Mouse (Mus musculus): ENCODE data around the gene Fastkd1. TPM values are rescaled to one million over a fixed set of nuclear protein-coding genes. Genes with fewer than 3 reads are reported as not detected.
A peak's percentile ranks its signal among the peaks of the same experiment; 100 is the strongest.

Fastkd1 gene
- 3.3 and 3.4 TPM in 2 replicates for polyA plus RNA-seq (2015; fragmentation: Nextera tagmentation; extraction: Ambion mirVana)

DNA sequence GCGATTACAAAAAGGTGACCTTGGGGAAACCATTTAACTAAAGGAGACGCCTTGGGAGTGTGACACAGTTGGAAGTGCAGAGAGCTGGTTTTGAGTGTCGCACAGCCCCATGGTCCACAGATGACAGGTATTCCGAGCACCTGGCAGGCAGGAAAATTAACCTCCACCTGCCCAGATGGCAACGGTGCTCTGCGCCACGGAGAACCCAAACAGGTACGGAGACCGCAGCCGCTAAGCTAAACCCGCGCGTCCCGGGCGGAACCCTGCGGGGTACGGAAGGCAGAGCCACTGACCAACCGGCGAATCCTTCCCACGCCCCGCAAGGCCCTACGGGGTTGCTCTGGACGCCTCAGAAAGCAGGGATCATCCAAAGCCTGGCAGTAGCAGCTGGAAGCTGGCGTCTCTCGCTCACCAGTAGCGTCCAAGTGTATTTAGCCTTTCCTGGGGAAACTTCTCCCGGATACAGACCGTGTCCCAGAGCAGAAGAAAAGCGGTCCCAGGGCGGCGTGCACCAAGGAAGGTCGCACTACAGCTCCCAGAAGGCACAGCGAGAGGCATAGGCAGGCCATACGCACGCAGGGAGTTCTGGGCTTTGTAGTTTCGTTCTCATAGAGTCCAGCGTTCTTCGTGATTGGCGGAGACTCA is at the start of gene Fastkd1:
TSS of gene Fastkd1 (minus strand) at position 536 of the 645 bp plus-strand sequence.
- Histone ChIP-seq H3K27me3 (no peaks in the 10 kb centered on the region), H3K27ac (replicated peaks) (peak within 1 kb of the TSS; percentile 16; the same call in 1 of the 2 replicates), H3K4me1 (replicated peaks) (peaks cover 11% of the 10 kb centered on the region), H3K36me3 (replicated peaks) (no peaks in the 10 kb centered on the region), H3K4me2 (peak within 1 kb of the TSS; percentile 89), H3K9ac (peak within 1 kb of the TSS; percentile 67), H3K4me3 (replicated peaks) (peak within 1 kb of the TSS; percentile 73), H3K9me3 (replicated peaks) (no peaks in the 10 kb centered on the region)
- ATAC-seq (ENCODE audit: insufficient read depth) = peak; percentile 98
- under 1% methylated on average over 39 of the region's 39 CpGs for WGBS (ENCODE audit: insufficient replicate concordance)

DNA sequence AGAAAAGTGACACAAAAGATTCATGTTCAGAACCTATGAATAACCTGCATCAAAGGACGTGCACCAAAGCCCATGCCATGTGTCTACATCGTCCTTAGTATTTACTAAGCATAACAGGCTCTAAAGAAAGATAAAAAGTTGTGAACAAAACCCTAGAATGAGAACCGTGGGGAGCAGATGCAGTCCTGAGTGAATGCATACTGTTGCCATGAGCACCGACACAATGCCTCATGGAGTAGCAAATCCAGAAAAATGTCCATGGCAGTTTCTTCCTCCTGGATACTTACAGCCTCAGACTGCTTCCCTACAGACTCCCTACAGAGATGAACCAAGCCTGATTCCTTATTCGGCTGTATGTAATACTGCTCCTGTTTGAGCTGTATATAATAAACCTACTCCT is 47.7 kb upstream of the Fastkd1 start:
- 63% methylated on average over 5 of the region's 5 CpGs for WGBS (ENCODE audit: insufficient replicate concordance)
- H3K4me3 ChIP-seq (replicated peaks) = no peak overlapping the region
- ATAC-seq (ENCODE audit: insufficient read depth) = no peak
- H3K36me3 ChIP-seq (replicated peaks) = no peaks in the 10 kb centered on the region
- H3K27me3 ChIP-seq = no peaks in the 10 kb centered on the region
- no peaks in the 10 kb centered on the region for H3K9me3 ChIP-seq (replicated peaks)
- no peak overlapping the region for H3K27ac ChIP-seq (replicated peaks)
- H3K4me2 ChIP-seq = no peak overlapping the region
- H3K9ac ChIP-seq = no peak overlapping the region
- H3K4me1 ChIP-seq (replicated peaks) = no peaks in the 10 kb centered on the region

DNA sequence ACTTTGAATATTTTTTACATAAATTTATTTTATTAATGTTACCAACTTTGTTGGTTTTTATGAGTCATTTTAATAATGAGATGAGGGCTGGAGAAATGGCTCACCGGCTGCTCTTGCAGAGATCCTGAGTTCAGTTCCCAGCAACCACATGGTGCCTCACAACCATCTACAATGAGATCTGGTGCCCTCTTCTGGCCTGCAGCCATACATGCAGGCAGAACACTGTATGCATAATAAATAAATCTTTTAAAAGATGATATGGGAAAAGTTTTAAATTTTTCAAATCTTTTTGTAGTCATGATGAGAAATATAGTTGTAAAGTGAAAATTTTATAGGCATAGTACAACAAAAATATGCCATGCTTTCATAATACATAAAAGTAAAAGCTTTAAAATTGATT is 31.8 kb upstream of the Fastkd1 start:
- H3K4me2 ChIP-seq = no peak overlapping the region
- H3K27me3 ChIP-seq = no peaks in the 10 kb centered on the region
- ATAC-seq (ENCODE audit: insufficient read depth) = no peak
- H3K4me1 ChIP-seq (replicated peaks) = no peaks in the 10 kb centered on the region
- H3K36me3 ChIP-seq (replicated peaks) = peaks cover 74% of the 10 kb centered on the region
- no peak overlapping the region for H3K27ac ChIP-seq (replicated peaks)
- 87% methylated on average over 1 of the region's 1 CpGs for WGBS (ENCODE audit: insufficient replicate concordance)
- no peaks in the 10 kb centered on the region for H3K9me3 ChIP-seq (replicated peaks)
- no peak overlapping the region for H3K4me3 ChIP-seq (replicated peaks)
- H3K9ac ChIP-seq = no peak overlapping the region

DNA sequence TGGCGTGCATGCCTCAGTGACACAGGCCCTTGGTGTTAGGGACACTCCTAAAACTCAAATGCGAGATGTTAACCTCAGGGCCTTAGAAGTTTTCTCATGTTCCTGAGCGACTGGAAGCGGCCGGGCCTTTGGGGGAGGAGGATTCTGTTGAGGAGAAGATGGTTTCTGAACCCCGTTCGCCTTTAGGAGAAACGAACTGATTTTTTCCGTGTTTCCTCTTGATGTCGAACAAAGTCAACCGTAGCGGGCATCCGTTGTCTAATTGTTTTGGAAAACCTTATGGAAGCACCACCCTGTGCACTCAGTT is 10.2 kb upstream of the Fastkd1 start:
- H3K4me3 ChIP-seq (replicated peaks) = peak overlapping the region; percentile 88
- H3K9ac ChIP-seq = peak overlapping the region; percentile 92
- no peak for ATAC-seq (ENCODE audit: insufficient read depth)
- H3K4me1 ChIP-seq (replicated peaks) = peaks cover 20% of the 10 kb centered on the region
- under 1% methylated on average over 13 of the region's 13 CpGs for WGBS (ENCODE audit: insufficient replicate concordance)
- peak overlapping the region; percentile 90 for H3K27ac ChIP-seq (replicated peaks)
- H3K27me3 ChIP-seq = peaks cover 15% of the 10 kb centered on the region; the same call in 1 of the 2 replicates
- no peaks in the 10 kb centered on the region for H3K36me3 ChIP-seq (replicated peaks)
- H3K9me3 ChIP-seq (replicated peaks) = no peaks in the 10 kb centered on the region
- peak overlapping the region; percentile 71 for H3K4me2 ChIP-seq

DNA sequence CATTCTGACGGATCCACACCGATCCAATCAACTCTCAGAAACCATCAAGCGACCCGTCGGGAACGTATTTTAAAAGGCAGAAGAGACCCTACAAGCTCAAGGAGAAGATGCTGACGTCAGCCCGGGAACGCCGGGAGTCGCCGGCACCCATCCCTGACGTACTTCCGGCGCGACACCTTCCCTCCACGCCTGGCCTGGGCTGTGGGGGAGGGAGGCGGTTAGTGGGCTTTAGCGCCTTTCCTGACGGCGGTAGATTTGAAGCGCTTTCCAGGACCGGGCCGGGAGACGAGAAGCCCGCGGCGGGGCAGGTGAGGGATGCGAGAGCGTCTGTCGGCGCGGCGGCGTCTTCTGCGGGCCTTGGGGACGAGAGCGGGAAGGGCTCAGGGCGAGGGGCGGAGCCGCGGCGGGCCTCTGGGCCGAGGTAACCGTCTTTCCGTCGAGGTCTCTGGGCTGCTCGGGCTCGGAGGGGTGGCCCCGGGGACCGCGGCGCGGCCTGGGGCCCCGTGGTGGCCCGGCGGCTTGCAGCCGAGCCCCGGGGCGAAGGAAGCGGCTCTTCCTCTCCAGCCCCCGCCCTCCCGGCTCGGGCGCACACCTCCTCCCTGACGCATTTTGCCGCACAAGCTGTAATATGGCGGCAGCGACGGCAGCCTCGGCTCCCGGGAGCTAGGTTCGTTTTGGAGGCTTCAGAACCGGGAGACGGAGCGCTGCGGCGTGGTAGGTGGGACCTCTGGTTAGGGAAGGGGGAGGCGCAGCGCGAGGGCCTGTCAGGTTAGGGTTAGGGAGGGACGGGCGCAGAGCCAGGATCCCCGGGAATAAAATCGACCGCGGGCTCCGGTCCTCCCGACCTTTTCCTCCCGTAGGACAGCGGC is 9.6 kb upstream of the Fastkd1 start:
- WGBS (ENCODE audit: insufficient replicate concordance) = under 1% methylated on average over 91 of the region's 91 CpGs
- Histone ChIP-seq H3K9me3 (replicated peaks) (no peaks in the 10 kb centered on the region), H3K27me3 (peaks cover 15% of the 10 kb centered on the region; the same call in 1 of the 2 replicates), H3K4me2 (peak overlapping the region; percentile 71), H3K4me1 (replicated peaks) (peaks cover 20% of the 10 kb centered on the region), H3K36me3 (replicated peaks) (no peaks in the 10 kb centered on the region), H3K9ac (peak overlapping the region; percentile 92), H3K4me3 (replicated peaks) (peak overlapping the region; percentile 88), H3K27ac (replicated peaks) (peak overlapping the region; percentile 90)
- ATAC-seq (ENCODE audit: insufficient read depth) = peak; percentile 88

DNA sequence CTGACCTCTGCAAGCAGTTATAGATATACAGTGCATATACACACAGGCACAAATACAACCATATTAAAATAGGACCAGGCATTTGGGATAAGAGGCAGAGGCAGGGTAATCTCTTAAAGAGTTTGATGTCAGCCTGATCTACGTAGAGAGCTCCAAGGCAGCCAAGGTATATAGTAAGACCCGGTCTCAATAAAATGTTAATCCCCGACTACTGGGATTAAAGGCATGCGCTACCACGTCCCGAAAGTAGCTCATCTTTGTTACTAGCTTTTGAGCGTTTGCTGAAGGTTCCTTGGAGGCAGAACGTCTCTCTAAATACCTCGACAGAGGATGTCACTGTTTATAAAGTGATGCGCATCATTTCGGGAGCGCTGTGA is 8.9 kb upstream of the Fastkd1 start, which contains the start of gene Ppig:
TSS of gene Ppig (plus strand) at position 273 of the 377 bp plus-strand sequence.
- H3K9ac ChIP-seq = peak within 1 kb of the TSS; percentile 92
- H3K27me3 ChIP-seq = peaks cover 15% of the 10 kb centered on the region; the same call in 1 of the 2 replicates
- H3K4me2 ChIP-seq = peak within 1 kb of the TSS; percentile 71
- peak within 1 kb of the TSS; percentile 90 for H3K27ac ChIP-seq (replicated peaks)
- 5% methylated on average over 12 of the region's 12 CpGs for WGBS (ENCODE audit: insufficient replicate concordance)
- no peaks in the 10 kb centered on the region for H3K9me3 ChIP-seq (replicated peaks)
- H3K4me3 ChIP-seq (replicated peaks) = peak within 1 kb of the TSS; percentile 88
- H3K4me1 ChIP-seq (replicated peaks) = peaks cover 20% of the 10 kb centered on the region
- no peak for ATAC-seq (ENCODE audit: insufficient read depth)
- no peaks in the 10 kb centered on the region for H3K36me3 ChIP-seq (replicated peaks)

DNA sequence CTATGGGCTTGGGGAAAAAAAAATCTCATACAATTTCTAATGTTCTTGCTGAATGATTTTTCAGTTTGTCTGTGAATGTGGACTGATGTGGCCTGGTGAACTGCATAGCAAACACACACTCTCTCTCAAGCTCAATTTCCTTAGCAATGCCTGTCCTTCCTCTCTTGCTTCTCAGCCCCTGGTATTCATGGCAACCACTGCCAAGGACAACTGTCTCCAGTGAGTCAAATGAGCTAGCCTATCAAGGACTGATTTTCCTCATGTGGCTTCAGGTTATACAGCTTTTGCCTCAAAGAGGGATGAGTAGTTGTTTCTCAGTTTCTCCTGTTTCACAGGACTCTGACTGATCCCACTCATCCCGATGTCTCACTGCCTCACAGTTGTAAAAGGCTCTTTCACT is 5.8 kb upstream of the Fastkd1 start:
- WGBS (ENCODE audit: insufficient replicate concordance) = 47% methylated on average over 1 of the region's 1 CpGs
- Histone ChIP-seq H3K36me3 (replicated peaks) (no peaks in the 10 kb centered on the region), H3K27ac (replicated peaks) (no peak overlapping the region), H3K9me3 (replicated peaks) (no peaks in the 10 kb centered on the region), H3K4me1 (replicated peaks) (peaks cover 9% of the 10 kb centered on the region), H3K4me2 (no peak overlapping the region), H3K4me3 (replicated peaks) (no peak overlapping the region), H3K9ac (no peak overlapping the region), H3K27me3 (peaks cover 15% of the 10 kb centered on the region; the same call in 1 of the 2 replicates)
- no peak for ATAC-seq (ENCODE audit: insufficient read depth)

DNA sequence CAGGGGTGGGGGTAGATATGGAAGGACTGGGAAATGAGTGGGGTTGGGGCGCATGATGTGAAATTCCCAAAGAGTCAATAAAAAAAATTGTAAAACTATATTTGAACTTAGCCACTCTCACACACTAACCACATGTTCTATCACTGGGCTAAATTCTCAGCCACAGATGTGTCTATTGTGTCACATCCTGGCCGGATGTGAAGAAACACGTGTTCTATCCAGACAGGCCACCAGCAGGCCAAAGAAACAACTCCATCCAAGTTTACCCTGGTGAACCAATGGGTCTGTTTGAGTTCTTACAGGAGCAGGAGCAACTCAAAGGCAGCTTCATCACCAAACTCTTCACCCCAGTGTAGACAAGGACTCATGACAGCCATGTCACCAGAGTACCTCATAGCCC is 3.2 kb upstream of the Fastkd1 start:
- 40% methylated on average over 3 of the region's 3 CpGs for WGBS (ENCODE audit: insufficient replicate concordance)
- Histone ChIP-seq H3K27ac (replicated peaks) (no peak overlapping the region), H3K36me3 (replicated peaks) (no peaks in the 10 kb centered on the region), H3K4me3 (replicated peaks) (no peak overlapping the region), H3K9me3 (replicated peaks) (no peaks in the 10 kb centered on the region), H3K4me1 (replicated peaks) (peaks cover 7% of the 10 kb centered on the region), H3K4me2 (no peak overlapping the region), H3K9ac (no peak overlapping the region), H3K27me3 (peaks cover 15% of the 10 kb centered on the region; the same call in 1 of the 2 replicates)
- ATAC-seq (ENCODE audit: insufficient read depth) = no peak

DNA sequence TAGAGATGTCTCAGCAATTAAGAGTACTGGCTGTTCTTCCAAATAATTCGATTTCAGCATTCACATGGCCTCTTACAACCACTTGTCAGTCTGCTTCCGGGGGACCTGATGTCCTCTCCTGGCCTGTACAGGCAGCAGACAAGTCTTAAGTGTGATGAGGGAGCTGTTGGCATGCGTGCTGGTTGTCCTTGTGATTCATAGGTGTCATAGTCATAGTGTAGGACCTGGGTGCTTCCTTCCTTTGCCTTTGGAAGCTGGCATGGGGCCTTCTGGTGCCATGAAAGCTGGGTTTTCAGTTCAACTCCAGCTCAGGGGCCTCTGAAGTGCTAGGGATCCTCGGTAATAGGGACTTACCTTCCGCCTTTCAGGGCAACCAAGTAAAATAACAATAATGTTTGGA is 810 bp upstream of the Fastkd1 start:
- 63% methylated on average over 5 of the region's 5 CpGs for WGBS (ENCODE audit: insufficient replicate concordance)
- peaks cover 11% of the 10 kb centered on the region for H3K4me1 ChIP-seq (replicated peaks)
- no peaks in the 10 kb centered on the region for H3K9me3 ChIP-seq (replicated peaks)
- no peak overlapping the region for H3K9ac ChIP-seq
- no peak overlapping the region for H3K27ac ChIP-seq (replicated peaks)
- H3K36me3 ChIP-seq (replicated peaks) = no peaks in the 10 kb centered on the region
- H3K27me3 ChIP-seq = no peaks in the 10 kb centered on the region
- ATAC-seq (ENCODE audit: insufficient read depth) = no peak
- H3K4me3 ChIP-seq (replicated peaks) = no peak overlapping the region
- no peak overlapping the region for H3K4me2 ChIP-seq

DNA sequence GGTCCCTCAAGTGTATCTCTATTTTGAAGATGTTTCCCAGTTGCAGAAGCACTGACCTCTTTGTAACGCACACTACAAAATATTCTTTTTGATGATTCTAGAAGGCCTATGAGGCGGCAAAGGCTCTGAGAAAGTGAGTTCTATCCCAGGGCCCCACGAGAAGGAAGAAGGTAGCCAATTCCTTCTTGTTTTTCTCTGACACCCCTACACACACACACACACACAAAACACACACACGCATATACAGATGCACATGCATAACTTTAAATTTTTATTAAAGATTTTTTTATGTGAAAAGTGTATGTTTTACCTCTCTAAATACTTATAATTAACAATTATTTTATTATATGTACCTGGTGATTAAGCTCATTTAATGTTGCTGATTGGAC is 304 bp upstream of the Fastkd1 start:
- H3K9ac ChIP-seq = no peak overlapping the region
- H3K4me1 ChIP-seq (replicated peaks) = peaks cover 11% of the 10 kb centered on the region
- H3K4me3 ChIP-seq (replicated peaks) = peak overlapping the region; percentile 73
- WGBS (ENCODE audit: insufficient replicate concordance) = 18% methylated on average over 4 of the region's 4 CpGs
- no peaks in the 10 kb centered on the region for H3K27me3 ChIP-seq
- peak overlapping the region; percentile 89 for H3K4me2 ChIP-seq
- H3K9me3 ChIP-seq (replicated peaks) = no peaks in the 10 kb centered on the region
- no peak for ATAC-seq (ENCODE audit: insufficient read depth)
- no peaks in the 10 kb centered on the region for H3K36me3 ChIP-seq (replicated peaks)
- no peak overlapping the region for H3K27ac ChIP-seq (replicated peaks)

DNA sequence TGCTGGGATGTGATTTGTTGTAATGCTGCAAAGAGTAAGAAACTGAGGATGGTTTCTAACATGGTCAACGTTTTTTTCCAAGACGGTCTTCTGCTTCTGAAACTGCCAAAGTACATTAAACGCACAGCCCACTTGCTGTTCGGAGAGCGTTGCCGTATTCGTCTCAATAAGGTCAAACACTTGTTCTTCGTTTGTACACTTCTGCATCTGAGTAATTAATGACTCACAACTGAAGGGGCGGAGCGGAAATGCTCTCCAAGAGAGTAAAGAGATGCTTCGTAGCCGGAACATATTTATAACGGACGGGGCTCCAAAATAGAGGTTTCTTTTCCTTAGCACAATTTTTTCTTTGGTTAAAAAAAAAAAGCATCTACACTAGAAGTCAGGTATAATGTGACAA is 1.1 kb downstream of the Fastkd1 start:
- no peaks in the 10 kb centered on the region for H3K9me3 ChIP-seq (replicated peaks)
- H3K4me2 ChIP-seq = no peak overlapping the region; the same call in 1 of the 2 replicates
- no peak overlapping the region for H3K4me3 ChIP-seq (replicated peaks)
- peaks cover 11% of the 10 kb centered on the region for H3K4me1 ChIP-seq (replicated peaks)
- 0 out of 2 replicates have a peak, but pooled peaks cover 1% of the 10 kb centered on the region for H3K36me3 ChIP-seq (replicated peaks)
- WGBS (ENCODE audit: insufficient replicate concordance) = 87% methylated on average over 14 of the region's 14 CpGs
- no peak overlapping the region for H3K9ac ChIP-seq
- H3K27me3 ChIP-seq = no peaks in the 10 kb centered on the region
- no peak overlapping the region for H3K27ac ChIP-seq (replicated peaks)
- ATAC-seq (ENCODE audit: insufficient read depth) = no peak

All from liver, embryonic 15.5 days (tissue).